Mouse (Mus musculus): ENCODE data around the gene Qser1. TPM values are rescaled to one million over a fixed set of nuclear protein-coding genes. Genes with fewer than 3 reads are reported as not detected.

The Qser1 gene
- total and polyA plus RNA-seq, 2 experiments from 2014 or later: 3.4 to 14.1 TPM

- 90% methylated on average over 4 of the region's 4 CpGs for WGBS
- Histone ChIP-seq H3K27me3 (ENCODE audit: insufficient read depth, low read length) (no peaks in the 10 kb centered on the region), H3K36me3 (ENCODE audit: insufficient read depth) (no peaks in the 10 kb centered on the region), H3K4me3 (ENCODE audit: low read depth, low read length) (no peak within 1 kb of the TSS), H3K9ac (no peak within 1 kb of the TSS), H3K9me3 (ENCODE audit: low read length) (no peaks in the 10 kb centered on the region), H3K4me1 (ENCODE audit: insufficient read depth) (no peaks in the 10 kb centered on the region), H3K4me2 (ENCODE audit: low read depth) (no peak within 1 kb of the TSS), H3K27ac (ENCODE audit: low read depth, low read length) (no peak within 1 kb of the TSS)
- TF ChIP-seq CTCF (IDR thresholded peaks at IDR 0.05; ENCODE audit: low read depth): no peak
- no peak for DNase-seq
- ATAC-seq: no peak
Observed at GRCm38 (mm10) chr2:104716279-104716678, 100.3 kb downstream of the Qser1 start, which contains the start of gene Pin1rt1. TSS of gene Pin1rt1 (minus strand) at chr2:104716379.

- Histone ChIP-seq H3K27me3 (ENCODE audit: insufficient read depth, low read length) (no peaks in the 10 kb centered on the region), H3K4me3 (ENCODE audit: low read depth, low read length) (no peak overlapping the region), H3K9me3 (ENCODE audit: low read length) (no peaks in the 10 kb centered on the region), H3K4me2 (ENCODE audit: low read depth) (no peak overlapping the region), H3K27ac (ENCODE audit: low read depth, low read length) (no peak overlapping the region), H3K9ac (no peak overlapping the region), H3K4me1 (ENCODE audit: insufficient read depth) (peaks cover 11% of the 10 kb centered on the region; the same call in 1 of the 2 replicates), H3K36me3 (ENCODE audit: insufficient read depth) (no peaks in the 10 kb centered on the region)
- no peak for ATAC-seq
- no peak for DNase-seq
- 36% methylated on average over 15 of the region's 15 CpGs for WGBS
- no peak for TF ChIP-seq CTCF (IDR thresholded peaks at IDR 0.05; ENCODE audit: low read depth)
Observed at GRCm38 (mm10) chr2:104714254-104714691, 102.3 kb downstream of the Qser1 start.

GRCm38 (mm10) chr2:104712486-104712809 lies 104.1 kb downstream of the Qser1 start:
- Histone ChIP-seq H3K4me1 (ENCODE audit: insufficient read depth) (peaks cover 11% of the 10 kb centered on the region; the same call in 1 of the 2 replicates), H3K27me3 (ENCODE audit: insufficient read depth, low read length) (no peaks in the 10 kb centered on the region), H3K36me3 (ENCODE audit: insufficient read depth) (no peaks in the 10 kb centered on the region), H3K27ac (ENCODE audit: low read depth, low read length) (peak overlapping the region; percentile 83), H3K9me3 (ENCODE audit: low read length) (no peaks in the 10 kb centered on the region), H3K4me3 (ENCODE audit: low read depth, low read length) (peak overlapping the region; percentile 82), H3K4me2 (ENCODE audit: low read depth) (peak overlapping the region; percentile 69), H3K9ac (peak overlapping the region; percentile 83)
- ATAC-seq (no peak), DNase-seq (no peak)
- WGBS: 2% methylated on average over 7 of the region's 7 CpGs
- TF ChIP-seq CTCF (IDR thresholded peaks at IDR 0.05; ENCODE audit: low read depth): no peak

GRCm38 (mm10) chr2:104711585-104712485 lies 104.7 kb downstream of the Qser1 start, which contains the start of gene Tcp11l1:
TSS of gene Tcp11l1 (minus strand) at chr2:104712169.
- 2% methylated on average over 91 of the region's 99 CpGs for WGBS
- peak; percentile 95 for ATAC-seq

GRCm38 (mm10) chr2:104710670-104711370 lies 105.7 kb downstream of the Qser1 start:
- no peaks in the 10 kb centered on the region for H3K9me3 ChIP-seq (ENCODE audit: low read length)

More at GRCm38 (mm10) chr2:104711585-104712485, 104.7 kb downstream of the Qser1 start, which contains the start of gene Tcp11l1:
- Histone ChIP-seq H3K9me3 (ENCODE audit: low read length) (no peaks in the 10 kb centered on the region), H3K27ac (ENCODE audit: low read depth, low read length) (peak within 1 kb of the TSS; percentile 83), H3K4me3 (ENCODE audit: low read depth, low read length) (peak within 1 kb of the TSS; percentile 82), H3K9ac (peak within 1 kb of the TSS; percentile 83), H3K36me3 (ENCODE audit: insufficient read depth) (no peaks in the 10 kb centered on the region), H3K4me1 (ENCODE audit: insufficient read depth) (peaks cover 11% of the 10 kb centered on the region; the same call in 1 of the 2 replicates), H3K4me2 (ENCODE audit: low read depth) (peak within 1 kb of the TSS; percentile 69), H3K27me3 (ENCODE audit: insufficient read depth, low read length) (no peaks in the 10 kb centered on the region)
- peak; percentile 82 for DNase-seq
- no peak for TF ChIP-seq CTCF (IDR thresholded peaks at IDR 0.05; ENCODE audit: low read depth)

GRCm38 (mm10) chr2:104709786-104710337 lies 106.7 kb downstream of the Qser1 start:
- WGBS: 47% methylated on average over 6 of the region's 6 CpGs
- Histone ChIP-seq H3K36me3 (ENCODE audit: insufficient read depth) (peaks cover 12% of the 10 kb centered on the region), H3K9me3 (ENCODE audit: low read length) (no peaks in the 10 kb centered on the region), H3K27ac (ENCODE audit: low read depth, low read length) (no peak overlapping the region), H3K9ac (no peak overlapping the region), H3K4me3 (ENCODE audit: low read depth, low read length) (no peak overlapping the region), H3K27me3 (ENCODE audit: insufficient read depth, low read length) (no peaks in the 10 kb centered on the region), H3K4me1 (ENCODE audit: insufficient read depth) (peaks cover 11% of the 10 kb centered on the region; the same call in 1 of the 2 replicates), H3K4me2 (ENCODE audit: low read depth) (no peak overlapping the region)
- no peak for TF ChIP-seq CTCF (IDR thresholded peaks at IDR 0.05; ENCODE audit: low read depth)
- DNase-seq (no peak), ATAC-seq (no peak)

More at GRCm38 (mm10) chr2:104710670-104711370, 105.7 kb downstream of the Qser1 start:
- H3K4me3 ChIP-seq (ENCODE audit: low read depth, low read length): peak overlapping the region; percentile 82
- 16% methylated on average over 6 of the region's 6 CpGs for WGBS
- no peaks in the 10 kb centered on the region for H3K27me3 ChIP-seq (ENCODE audit: insufficient read depth, low read length)
- TF ChIP-seq CTCF (IDR thresholded peaks at IDR 0.05; ENCODE audit: low read depth): no peak
- H3K36me3 ChIP-seq (ENCODE audit: insufficient read depth): 0 out of 2 replicates have a peak, but pooled peaks cover 6% of the 10 kb centered on the region
- H3K9ac ChIP-seq: peak overlapping the region; percentile 83; the same call in 1 of the 2 replicates
- peak; percentile 1; the same call in 1 of the 2 replicates for ATAC-seq
- peak overlapping the region; percentile 69 for H3K4me2 ChIP-seq (ENCODE audit: low read depth)
- peak overlapping the region; percentile 83; the same call in 1 of the 2 replicates for H3K27ac ChIP-seq (ENCODE audit: low read depth, low read length)
- peaks cover 11% of the 10 kb centered on the region; the same call in 1 of the 2 replicates for H3K4me1 ChIP-seq (ENCODE audit: insufficient read depth)
- no peak for DNase-seq

Other genes starting within 250 kb of the Qser1 start
- 17.9 and 33.5 TPM in 2 replicates for gene Cstf3, start 226.2 kb downstream of the Qser1 start, total RNA-seq (2014; rRNA removed)
- 51.2 and 65.3 TPM in 2 replicates for gene Cstf3, start 226.2 kb downstream of the Qser1 start, polyA plus RNA-seq (2015; fragmentation: Nextera tagmentation; extraction: Ambion mirVana)
- 32.9 and 40.7 TPM in 2 replicates for gene Tcp11l1, start 104.6 kb downstream of the Qser1 start, total RNA-seq (2014; rRNA removed)
- gene Tcp11l1, start 104.6 kb downstream of the Qser1 start, polyA plus RNA-seq (2015; fragmentation: Nextera tagmentation; extraction: Ambion mirVana): 54.1 and 57.5 TPM in 2 replicates
- not detected in 2 replicates for gene Pin1rt1, start 100.4 kb downstream of the Qser1 start, total RNA-seq (2014; rRNA removed)
- not detected in 2 replicates for gene Pin1rt1, start 100.4 kb downstream of the Qser1 start, polyA plus RNA-seq (2015; fragmentation: Nextera tagmentation; extraction: Ambion mirVana)
- 0.90 and 1.3 TPM in 2 replicates for gene Depdc7, start 73.9 kb downstream of the Qser1 start, total RNA-seq (2014; rRNA removed)
- 0.70 and 0.82 TPM in 2 replicates for gene Depdc7, start 73.9 kb downstream of the Qser1 start, polyA plus RNA-seq (2015; fragmentation: Nextera tagmentation; extraction: Ambion mirVana)
- gene Prrg4, start 33.1 kb upstream of the Qser1 start, total RNA-seq (2014; rRNA removed): 1.2 TPM in 2 replicates
- gene Prrg4, start 33.1 kb upstream of the Qser1 start, polyA plus RNA-seq (2015; fragmentation: Nextera tagmentation; extraction: Ambion mirVana): 0.31 and 1.1 TPM in 2 replicates
- gene Ccdc73, start 51.0 kb upstream of the Qser1 start, total RNA-seq (2014; rRNA removed): not detected in 2 replicates
- 3.9 and 4.8 TPM in 2 replicates for gene Ccdc73, start 51.0 kb upstream of the Qser1 start, polyA plus RNA-seq (2015; fragmentation: Nextera tagmentation; extraction: Ambion mirVana)
- 192 and 234 TPM in 2 replicates for gene Eif3m, start 200.3 kb upstream of the Qser1 start, total RNA-seq (2014; rRNA removed)
- gene Eif3m, start 200.3 kb upstream of the Qser1 start, polyA plus RNA-seq (2015; fragmentation: Nextera tagmentation; extraction: Ambion mirVana): 191 and 230 TPM in 2 replicates

Measured in forebrain, postnatal 0 days (tissue).